Mouse (Mus musculus) kidney, adult 18-20 months (tissue): ENCODE measurements around the gene Inpp5a.

Source experiments
- DNase-seq: peaks from one replicate; pipeline ENCODE4 v3.0.0; 2021

Inpp5a gene

DNA sequence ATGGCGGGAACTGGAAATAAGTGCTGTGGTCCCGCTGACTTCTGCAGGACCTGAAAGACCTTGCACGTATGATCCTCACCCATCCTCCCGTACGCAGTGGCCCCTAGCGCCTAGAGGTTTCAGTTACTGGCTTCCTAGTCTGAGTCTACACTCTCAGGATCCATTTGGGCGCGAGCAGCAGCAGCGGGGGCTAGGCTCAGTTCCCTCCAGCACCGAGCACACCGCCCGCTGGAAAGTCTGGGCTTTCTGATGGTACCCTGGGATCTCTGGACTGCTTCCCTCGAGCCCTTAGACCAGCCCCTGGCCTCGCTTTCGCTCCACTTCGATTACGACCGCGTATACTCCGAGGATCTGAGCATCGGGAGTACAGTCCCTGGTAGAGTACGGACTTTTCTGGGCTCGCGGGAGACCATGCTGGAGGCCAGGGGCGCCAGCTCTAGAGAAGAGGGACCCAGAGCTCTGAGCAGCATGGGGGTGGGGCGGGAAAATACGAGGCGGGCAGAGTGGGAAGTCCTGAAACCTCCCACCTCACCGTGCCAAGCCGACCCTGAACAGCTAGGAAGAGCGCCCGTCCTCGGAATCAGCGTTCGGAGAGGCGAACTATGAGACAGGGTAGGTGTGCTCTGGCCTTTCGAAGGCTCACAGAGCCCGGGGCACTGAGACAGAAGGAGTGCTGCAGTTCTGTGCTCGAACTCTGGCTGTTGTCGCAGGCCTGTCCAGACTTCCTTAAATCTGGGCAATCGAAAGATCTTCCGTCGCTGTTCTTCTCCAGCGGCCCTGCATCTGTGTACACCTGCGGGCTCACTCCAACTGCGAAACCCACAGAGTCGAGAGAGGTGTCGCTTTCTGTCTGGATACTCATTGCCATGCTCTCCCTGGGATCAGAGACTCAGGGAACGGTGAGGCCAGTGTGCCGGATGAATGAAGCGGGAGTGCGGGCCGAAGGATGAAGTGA is 195.6 kb downstream of the Inpp5a start:
- peak; percentile 23 for DNase-seq

DNA sequence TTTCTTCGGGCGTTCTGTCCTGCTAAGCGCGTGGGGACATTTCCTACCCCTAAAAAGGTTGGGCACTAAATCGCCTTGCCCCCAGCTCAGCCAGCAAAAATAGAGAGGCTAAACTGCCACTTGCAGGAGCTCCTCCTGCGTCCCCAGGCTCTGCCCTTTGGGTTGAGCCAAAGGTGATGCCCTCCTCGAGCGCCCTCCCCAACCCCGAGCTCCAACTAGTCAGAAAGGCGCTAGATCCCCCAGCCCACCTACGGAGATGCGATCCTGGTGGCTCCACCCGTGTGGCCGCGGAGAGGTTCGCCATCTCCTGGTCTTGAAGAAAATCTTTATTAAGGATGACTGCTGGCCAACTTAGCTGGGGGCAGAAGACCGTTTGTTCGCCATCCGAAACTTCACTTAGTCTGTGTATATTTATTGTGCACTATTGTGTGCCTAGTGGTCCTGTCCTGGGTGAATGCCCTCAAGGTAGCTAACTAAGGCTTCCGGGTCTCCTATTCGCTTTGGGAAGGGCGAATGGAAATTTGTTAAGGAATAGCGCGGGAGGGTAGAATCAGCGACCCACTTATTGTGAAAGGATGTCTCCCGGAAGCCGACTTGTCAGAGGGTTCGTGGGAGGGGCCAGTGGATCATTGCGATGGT is 196.4 kb downstream of the Inpp5a start:
- no peak for DNase-seq

DNA sequence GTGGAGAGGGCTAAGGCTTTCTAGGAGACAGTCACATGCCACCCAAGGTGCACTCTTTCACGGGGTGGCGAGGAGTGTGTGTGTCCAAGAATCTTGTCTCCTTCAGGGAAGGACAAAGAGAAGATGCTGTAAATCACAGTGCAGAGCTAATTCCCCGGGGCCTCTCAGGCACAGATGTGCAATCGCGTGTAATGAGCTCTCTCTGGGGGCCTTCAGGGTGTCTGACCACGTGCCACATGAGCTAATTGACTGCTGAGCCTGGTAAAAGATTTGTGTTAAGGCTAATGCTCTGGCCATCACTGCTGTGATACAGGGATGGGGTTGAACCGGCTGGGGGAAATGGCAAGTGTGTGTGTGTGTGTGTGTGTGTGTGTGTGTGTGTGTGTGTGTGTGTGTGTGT is 199.0 kb downstream of the Inpp5a start:
- no peak for DNase-seq

DNA sequence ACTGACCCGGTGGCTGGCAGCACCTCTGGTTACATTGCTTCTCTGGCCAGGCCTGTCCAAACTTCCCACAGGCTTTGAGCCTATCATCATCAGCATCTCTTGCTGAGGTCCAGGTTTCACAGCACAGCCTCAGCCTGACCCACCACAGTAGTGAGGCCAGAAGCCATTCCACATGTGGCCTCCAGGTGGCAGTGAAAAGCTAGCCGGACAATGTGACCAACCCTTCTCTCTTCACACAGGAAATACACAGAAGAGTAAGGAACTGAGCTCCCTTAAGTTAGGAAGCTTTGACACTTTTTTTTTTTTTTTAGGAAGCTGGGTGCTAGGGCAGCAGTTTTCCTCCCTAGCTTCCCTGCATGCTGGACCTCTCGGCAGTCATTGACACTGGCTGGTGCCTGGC is 201.4 kb downstream of the Inpp5a start:
- peak; percentile 46 for DNase-seq

DNA sequence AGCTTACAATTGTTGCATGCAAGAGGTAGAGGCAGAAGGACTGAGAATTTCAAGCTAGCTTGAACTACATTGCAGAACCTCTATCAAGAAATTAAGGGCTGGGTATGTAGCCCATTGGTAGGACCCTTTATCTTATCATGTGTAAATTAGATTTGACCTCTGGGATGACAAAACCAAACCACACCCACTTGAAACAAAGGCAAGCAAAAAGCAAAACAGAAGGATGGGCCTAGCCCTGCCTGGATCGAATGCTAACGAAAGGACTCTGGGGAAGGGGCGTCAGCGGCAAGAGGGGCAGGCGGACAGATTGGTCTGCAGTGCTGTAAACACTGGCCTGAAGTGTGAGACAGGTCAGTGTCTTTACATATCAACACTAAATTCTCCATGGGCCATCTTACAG is 202.4 kb downstream of the Inpp5a start:
- no peak for DNase-seq

DNA sequence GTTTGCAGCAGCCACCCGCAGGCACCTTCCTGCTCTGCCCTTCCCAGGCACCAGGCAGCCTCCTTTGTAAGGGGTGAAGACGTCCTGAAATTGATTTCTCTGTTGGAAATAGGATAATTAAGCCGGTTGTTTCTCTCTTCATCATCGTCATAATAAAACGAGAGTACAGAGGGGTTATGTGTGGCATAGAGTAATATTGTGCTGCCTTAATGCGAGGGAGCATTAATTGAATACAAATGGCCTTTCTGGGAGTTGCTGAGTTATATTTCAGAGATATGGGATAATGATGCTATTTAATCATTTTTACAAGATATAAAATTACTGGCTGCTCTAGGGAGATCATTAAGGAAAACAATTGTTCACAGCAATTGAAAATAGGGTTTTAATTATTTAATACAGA is 206.4 kb downstream of the Inpp5a start:
- DNase-seq, result no peak

DNA sequence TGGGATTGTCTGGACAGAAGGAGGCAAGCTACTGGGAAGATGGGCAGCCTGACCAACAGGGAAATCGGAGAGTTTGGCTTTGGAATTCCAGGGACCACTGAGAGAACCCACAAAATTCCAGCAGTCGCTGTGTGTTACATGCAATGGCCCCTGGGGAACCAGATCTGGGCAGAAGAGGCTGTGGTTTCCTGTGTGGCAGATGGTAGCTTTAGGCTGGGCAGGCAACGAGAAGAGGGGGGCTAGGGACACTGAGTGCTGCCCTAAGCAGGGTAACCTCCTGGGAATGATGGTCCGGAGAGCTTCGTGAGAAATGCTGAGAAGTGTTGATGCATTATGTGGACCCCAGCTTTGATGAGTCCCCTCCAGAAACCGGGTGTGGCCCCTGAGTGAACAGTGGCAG is 207.0 kb downstream of the Inpp5a start:
- DNase-seq, result no peak

DNA sequence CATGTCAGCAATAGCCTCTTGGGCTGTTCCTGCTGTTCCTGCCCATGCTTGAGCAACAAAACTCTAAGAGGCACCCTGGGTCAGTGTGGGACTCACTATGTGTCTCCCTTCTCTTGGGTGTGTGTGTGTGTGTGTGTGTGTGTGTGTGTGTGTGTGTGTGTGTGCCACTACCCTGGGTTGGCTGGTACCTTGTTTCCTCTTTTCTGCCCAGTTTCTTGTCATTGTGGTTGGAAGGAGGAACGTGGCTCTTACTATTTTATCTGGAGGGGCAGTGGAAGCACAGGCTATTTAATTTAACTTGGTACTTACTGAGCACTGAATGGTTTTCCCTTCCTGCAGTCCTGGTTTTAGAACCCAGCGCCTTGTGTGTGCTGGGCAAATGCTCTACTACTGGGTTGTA is 221.4 kb downstream of the Inpp5a start:
- DNase-seq, result no peak

DNA sequence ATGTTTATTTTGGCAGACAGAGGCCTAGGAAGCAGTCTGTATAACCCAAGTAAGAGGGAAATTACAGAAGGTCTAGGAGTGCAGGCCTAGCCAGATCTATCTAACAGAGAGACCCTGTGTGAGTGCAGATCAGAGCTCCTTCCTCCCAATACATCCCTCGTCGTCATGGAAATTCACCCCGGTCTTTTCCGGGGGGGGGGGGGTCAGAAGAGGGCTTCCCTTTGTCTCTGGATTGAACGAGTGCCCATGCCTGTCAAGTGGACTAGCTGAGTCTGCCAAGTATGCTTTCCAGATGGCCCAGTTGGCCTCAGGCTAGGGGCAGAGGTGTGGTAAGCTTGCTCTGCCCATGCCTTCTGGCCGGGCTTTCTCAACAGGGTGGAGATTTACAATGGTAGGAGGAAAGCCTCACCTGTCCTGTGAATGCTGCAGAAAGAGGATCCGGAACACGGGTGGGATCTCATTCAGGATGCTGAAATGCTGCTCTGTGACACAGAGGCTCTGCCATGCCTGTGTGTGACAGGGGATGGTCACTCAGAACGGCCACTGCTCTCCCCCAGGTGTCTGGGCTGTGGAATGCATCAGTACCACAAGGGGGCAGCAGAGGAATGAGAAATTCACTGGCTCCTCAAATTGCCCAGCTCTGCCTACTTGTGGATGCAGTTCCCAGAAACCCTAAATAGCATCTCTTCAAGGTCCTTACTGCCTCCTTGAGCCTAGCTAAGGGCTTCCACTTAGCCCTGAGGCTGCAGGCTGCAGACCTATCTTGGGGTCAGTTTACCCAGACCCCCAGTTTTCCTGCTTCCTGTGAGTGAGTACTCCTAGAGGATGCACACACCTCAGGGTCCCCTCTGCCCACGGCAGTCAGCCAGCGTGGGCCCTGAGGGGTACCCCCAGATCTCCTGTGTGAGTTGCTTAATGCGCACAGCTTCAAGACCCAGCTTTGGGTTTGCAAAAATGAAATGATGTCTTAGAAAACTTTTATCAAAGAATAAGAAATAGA is 227.2 kb downstream of the Inpp5a start:
- peak; percentile 57 for DNase-seq

DNA sequence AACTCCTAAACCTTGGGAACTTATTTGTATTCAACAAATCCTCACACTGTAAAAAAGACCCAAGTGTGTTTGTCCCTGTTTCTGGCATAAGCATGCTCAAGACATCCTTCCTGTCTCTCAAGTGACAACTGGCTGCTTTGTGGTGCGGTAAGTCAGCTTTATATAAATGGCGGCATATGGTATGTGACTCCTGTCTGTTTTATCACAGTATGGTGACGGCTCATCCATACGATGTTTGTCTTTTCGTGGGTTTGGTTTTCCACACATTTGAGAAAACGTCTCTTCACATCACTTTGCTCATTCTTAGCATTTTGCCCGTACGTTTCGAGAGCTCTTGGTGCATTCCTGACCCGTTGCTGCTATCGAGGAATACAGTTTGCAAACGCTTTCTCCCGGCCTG is 233.7 kb downstream of the Inpp5a start:
- DNase-seq, result no peak

DNA sequence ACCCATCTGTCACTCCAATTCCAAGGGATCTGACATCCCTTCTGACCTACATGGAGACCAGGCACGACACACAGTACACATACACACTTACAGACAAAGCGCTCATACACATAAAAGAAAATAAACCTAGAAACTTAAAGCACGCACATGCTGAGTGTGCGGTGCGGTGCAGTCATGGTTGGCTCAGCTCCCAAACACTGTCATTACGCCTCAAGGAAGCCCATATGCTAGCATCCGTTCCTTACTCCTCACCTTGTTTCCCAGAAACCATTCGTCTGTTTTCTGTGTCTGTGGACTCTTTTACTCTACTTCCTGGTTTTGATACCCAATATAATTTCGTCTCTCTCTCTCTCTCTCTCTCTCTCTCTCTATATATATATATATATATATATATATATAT is 236.2 kb downstream of the Inpp5a start:
- no peak for DNase-seq
